Mouse (Mus musculus): ENCODE measurements around the gene Rnpepl1.

DNA sequence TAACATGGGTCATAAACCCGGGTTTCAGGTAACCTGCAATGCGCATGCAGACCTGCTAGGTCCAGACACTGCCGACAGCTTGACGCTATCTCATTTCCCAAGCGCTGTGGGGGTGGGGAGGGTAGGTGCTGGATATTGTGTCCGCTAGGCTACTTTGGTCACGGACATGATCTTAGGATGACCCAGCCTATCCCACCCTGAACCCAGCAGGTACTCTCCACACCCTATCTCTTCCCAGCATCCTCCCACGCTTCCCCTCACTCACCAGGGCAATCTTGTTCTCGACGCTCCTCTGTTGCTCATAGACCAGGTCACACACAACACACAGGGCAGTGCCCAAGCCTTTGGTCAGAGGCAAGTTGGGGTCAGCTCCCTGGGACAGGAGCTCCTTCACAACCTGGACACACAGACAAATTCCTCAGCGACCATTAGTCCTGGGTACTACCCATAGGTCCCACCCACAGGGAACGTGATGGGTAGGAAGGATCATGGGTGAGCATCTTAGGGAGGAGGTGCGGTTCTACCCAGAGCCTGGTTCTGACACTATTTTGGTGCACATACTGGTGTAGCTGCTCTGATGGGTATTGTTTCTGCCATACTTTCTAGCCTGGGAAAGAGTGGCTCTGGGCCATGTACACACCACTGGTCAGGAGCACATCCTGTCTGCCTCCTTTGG lies 32.4 kb upstream of the Rnpepl1 start:
- TF ChIP-seq CTCF (IDR thresholded peaks at IDR 0.05; ENCODE audit: low read depth, low read length) = no peak
- no peak for TF ChIP-seq POLR2A (IDR thresholded peaks at IDR 0.05; ENCODE audit: borderline replicate concordance, low read depth, low read length)
